Mouse (Mus musculus) lung, postnatal 36 days (tissue): ENCODE results near the gene Stra6l.

Experiments used
- DNase-seq: peaks from one replicate; pipeline ENCODE4 v3.0.0; 2022; ENCODE audit warnings: mixed read lengths

Gene Stra6l

DNA sequence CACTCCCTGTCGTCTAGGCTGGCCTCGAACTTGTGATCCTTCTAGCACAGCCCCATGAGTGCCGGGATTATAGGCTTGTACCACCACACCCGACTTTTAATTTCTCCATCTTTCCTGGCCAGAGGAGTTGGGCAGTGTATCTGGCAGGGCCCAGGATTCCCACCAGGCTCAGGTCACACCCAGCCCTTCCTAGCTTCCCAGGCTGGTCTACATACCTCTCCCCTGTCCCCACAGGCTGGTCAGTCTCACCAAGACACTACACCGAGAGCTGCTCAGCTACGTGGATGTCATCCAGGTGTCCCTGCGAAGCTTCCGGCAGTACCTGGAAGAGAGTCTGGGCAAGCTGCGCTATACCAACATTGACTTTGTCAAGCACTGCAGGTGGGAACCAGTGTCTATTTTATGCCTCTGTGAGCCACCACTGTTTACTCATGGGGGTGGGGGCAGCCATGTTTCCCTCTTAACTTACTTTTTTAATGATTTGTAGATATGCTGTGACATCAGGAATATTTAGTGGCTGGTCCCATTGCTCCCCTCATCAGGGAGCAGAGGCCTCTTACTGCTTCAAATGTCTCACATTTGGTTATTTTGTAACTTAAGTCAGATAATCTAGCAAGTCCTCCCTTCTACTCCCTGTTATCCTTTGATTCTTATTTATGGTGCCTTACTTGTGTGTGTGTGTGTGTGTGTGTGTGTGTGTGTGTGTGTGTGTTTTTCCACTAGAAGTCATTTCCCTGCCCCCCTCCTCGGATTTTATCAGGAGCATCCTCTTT lies 73.4 kb downstream of the Stra6l start:
- DNase-seq: no peak

DNA sequence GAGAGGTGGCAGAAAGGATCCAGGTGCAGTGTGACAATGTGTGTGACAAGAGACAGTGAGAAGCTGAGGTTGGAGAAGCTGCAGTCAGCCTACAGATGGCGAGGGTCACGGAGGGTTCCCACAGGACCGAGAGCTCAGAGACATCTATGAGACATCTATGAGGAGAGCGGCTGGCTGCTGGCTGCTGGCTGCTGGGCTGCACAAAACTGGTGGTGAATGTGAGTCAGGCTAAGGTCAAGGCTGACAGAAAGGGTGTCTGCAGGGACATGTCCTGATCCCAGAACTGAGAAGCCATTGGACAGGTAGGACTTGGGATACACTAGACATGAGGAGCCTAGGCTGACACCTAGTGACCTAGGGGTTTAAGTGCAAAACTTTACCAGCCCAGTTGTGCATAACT lies 75.5 kb downstream of the Stra6l start:
- DNase-seq: no peak

DNA sequence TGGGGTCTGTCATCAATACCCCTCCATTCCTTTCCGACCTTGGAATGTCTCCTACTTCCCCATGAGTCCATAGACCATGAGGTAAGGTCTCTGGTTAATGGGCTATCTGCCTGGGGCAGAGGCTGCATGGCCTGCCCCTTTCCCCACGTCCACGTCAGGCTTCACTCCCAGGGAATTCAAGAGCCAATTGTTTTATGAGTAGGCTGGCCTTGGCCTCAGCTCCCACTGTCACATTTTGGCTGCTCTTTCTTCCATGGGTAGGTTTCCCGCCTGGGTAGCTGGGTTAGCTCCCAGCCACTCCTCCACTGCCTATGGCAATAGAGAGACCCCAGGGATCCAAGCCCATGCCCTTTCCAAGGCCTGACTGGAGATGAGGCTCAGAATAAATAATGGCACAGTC lies 80.1 kb downstream of the Stra6l start:
- no peak for DNase-seq
